Mouse (Mus musculus) limb, embryonic 14.5 days (tissue): ENCODE measurements around the gene Cped1. TPM values are rescaled to one million over a fixed set of nuclear protein-coding genes. Genes with fewer than 3 reads are reported as not detected.
A peak's percentile ranks its signal among the peaks of the same experiment; 100 is the strongest.

ENCODE experiments used
- ATAC-seq: fragments of 200-750 bp; cut with Nextera tagmentation; 2 replicates; pipeline ENCODE4 v1.8.0; 2017; ENCODE audit warnings: low read depth, moderate number of reproducible peaks, moderate TSS enrichment; ENCODE audit not compliant: low FRiP score
- DNase-seq: peaks from one replicate; pipeline ENCODE4 v3.0.0-alpha.2; 2015; ENCODE audit warnings: low spot score
- H3K27ac ChIP-seq: fragments of 300-500 bp; sonication (generic); replicated peaks from 2 replicates; pipeline ENCODE4 v1.5.1; 2014; ENCODE audit warnings: low read depth, mild to moderate bottlenecking, low read length, moderate library complexity, mixed read lengths
- H3K27me3 ChIP-seq: fragments of 300-500 bp; sonication (generic); 2 replicates; pipeline ENCODE4 v1.6.1; 2014; ENCODE audit warnings: low read length, mixed read lengths; ENCODE audit not compliant: control insufficient read depth, insufficient read depth
- H3K36me3 ChIP-seq: fragments of 300-500 bp; sonication (generic); 2 replicates; pipeline ENCODE4 v1.6.1; 2014; ENCODE audit warnings: mild to moderate bottlenecking, low read length, moderate library complexity, mixed read lengths; ENCODE audit not compliant: control insufficient read depth, insufficient read depth
- H3K4me1 ChIP-seq: fragments of 300-500 bp; sonication (generic); 2 replicates; pipeline ENCODE4 v1.6.1; 2014; ENCODE audit warnings: antibody characterized with exemption, low read length, mixed read lengths; ENCODE audit not compliant: control insufficient read depth, insufficient read depth
- H3K4me2 ChIP-seq: fragments of 300-500 bp; sonication (generic); replicated peaks from 2 replicates; pipeline ENCODE4 v1.6.1; 2014; ENCODE audit warnings: low read depth, mild to moderate bottlenecking, low read length, moderate library complexity; ENCODE audit not compliant: severe bottlenecking
- H3K4me3 ChIP-seq: fragments of 300-500 bp; sonication (generic); replicated peaks from 2 replicates; pipeline ENCODE4 v1.5.1; 2014; ENCODE audit warnings: low read length
- H3K9ac ChIP-seq: fragments of 300-500 bp; sonication (generic); 2 replicates; pipeline ENCODE4 v1.6.1; 2014; ENCODE audit warnings: mild to moderate bottlenecking, low read depth, low read length, moderate library complexity; ENCODE audit not compliant: severe bottlenecking
- H3K9me3 ChIP-seq: fragments of 300-500 bp; sonication (generic); 2 replicates; pipeline ENCODE4 v1.6.1; 2016; ENCODE audit warnings: low read length; ENCODE audit not compliant: control insufficient read depth
- POLR2A ChIP-seq: fragments of 200-500 bp; IDR thresholded peaks from 2 replicates; pipeline ENCODE4 v1.8.0; 2012; ENCODE audit warnings: inconsistent platforms, mild to moderate bottlenecking, moderate library complexity, borderline replicate concordance; ENCODE audit not compliant: insufficient read depth, insufficient read length; ENCODE audit errors: extremely low read depth
- WGBS: fragments of 180-500 bp; shearing (Covaris S2); extraction: QIAGEN DNeasy Blood & Tissue Kit; methylation state at CpG from one replicate; pipeline ENCODE4 v1.1.7; 2014; 5-methylcytosine and 5-hydroxymethylcytosine counted together
- polyA plus RNA-seq, 2 experiments: library from polyadenylated mRNA; depleted of rRNA in 1 of 2; stranded (reverse) in 1 of 2; unstranded in 1 of 2; fragments of >200 nt; fragmentation: Nextera tagmentation in 1 of 2; extraction: Ambion mirVana in 1 of 2; gene quantifications; 2 replicates each; pipeline versions ENCODE4 v1.2.1 to v1.2.3; 2012 to 2014

Cped1 gene
- polyA plus RNA-seq, 2 experiments: 31.0 to 44.3 TPM

DNA sequence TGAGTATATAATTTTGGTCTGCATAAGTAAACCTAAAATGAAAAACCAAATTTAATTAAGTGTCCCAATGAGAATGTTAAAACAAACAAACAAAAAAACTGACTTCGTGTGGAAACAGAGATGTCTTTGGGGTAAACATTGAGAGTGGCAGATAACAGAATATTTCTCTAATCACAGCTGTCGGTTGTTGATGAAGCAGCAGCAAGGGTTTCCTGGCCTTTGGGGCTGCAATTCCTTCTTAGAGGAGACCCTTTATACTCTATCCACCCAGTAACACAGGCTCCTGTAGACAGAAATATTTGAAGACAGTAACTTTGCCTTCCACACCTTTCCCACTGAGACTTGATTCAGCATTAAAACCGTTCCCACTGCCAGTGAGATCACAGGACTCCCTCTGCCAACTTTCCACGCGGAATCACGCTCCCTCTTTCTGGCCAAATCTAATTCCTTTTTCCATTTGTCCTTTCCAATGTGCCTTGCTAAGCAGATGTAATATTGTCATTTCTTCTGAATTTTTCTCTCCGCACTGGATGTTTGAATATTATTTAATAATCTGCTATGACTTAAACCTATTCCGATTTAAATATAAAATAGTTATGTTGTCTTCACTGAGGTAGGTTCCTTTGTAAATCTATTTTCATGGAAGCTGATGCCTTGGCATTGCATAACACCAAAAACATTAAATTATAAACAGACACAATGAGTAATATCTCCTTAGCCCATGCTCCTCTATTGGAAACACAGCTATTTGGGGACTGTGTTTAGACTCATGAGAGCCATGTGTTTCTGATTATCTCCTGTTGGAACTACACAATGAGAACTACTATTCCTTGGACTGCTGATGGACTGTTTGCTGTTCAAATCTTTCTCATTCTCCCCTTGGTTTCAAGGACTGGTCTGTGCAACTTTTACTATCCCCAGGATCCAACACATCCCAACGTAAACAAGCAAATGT lies 4.7 kb downstream of the Cped1 start:
- Histone ChIP-seq H3K4me3 (peak overlapping the region; percentile 60), H3K4me1 (peaks cover 16% of the 10 kb centered on the region), H3K9me3 (no peaks in the 10 kb centered on the region), H3K4me2 (peak overlapping the region; percentile 67), H3K9ac (peak overlapping the region; percentile 46), H3K27me3 (no peaks in the 10 kb centered on the region), H3K27ac (peak overlapping the region; percentile 79), H3K36me3 (no peaks in the 10 kb centered on the region; the same call in 1 of the 2 replicates)
- no peak for TF ChIP-seq POLR2A
- DNase-seq (peak; percentile 84), ATAC-seq (peak; percentile 69; the same call in 1 of the 2 replicates)
- WGBS: 30% methylated on average over 9 of the region's 9 CpGs

DNA sequence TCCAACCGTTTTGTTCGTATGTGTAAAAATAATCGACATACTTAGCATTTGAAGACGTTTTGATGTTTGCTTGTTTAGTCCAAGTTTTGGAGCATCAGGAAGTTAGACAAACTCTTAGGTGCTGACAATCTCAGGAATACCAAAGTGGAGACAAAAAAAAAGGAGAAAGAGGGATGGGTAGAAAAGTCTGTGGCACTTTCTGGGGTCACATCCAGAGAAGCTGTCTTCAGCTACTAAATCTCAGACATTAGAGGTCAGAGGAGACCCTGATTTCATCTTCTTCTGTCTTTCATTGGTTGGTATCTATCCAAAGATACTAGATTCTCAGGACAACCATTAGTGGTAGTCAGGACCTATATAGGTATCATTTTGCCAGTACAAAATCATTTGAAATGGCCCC lies 5.4 kb downstream of the Cped1 start:
- ATAC-seq (no peak), DNase-seq (no peak)
- H3K4me2 ChIP-seq: peak overlapping the region; percentile 67
- 35% methylated on average over 4 of the region's 4 CpGs for WGBS
- peaks cover 20% of the 10 kb centered on the region for H3K4me1 ChIP-seq
- no peak for TF ChIP-seq POLR2A
- H3K36me3 ChIP-seq: no peaks in the 10 kb centered on the region; the same call in 1 of the 2 replicates
- no peaks in the 10 kb centered on the region for H3K27me3 ChIP-seq
- peak overlapping the region; percentile 79 for H3K27ac ChIP-seq
- H3K9me3 ChIP-seq: no peaks in the 10 kb centered on the region
- no peak overlapping the region for H3K9ac ChIP-seq
- H3K4me3 ChIP-seq: peak overlapping the region; percentile 60

DNA sequence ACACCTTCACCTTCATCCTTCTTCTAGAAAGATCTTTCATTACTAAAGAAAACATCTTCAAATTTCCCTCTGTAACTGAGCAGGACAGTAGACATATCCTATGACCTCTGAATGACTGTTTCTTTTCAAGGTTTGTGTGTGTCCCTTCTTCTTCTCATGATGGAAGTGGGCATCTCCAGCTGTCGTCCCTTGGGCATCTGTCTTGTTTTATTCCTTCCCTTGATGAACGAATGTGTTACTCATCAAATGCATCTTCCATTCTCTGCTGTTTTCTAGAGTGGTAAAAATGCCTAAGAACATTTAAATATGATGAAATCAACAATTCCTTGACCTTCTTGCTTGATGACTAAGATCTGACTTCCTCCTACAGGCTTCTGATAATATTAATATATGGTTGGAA lies 7.4 kb downstream of the Cped1 start:
- H3K4me3 ChIP-seq: no peak overlapping the region
- H3K27ac ChIP-seq: no peak overlapping the region
- DNase-seq (no peak), ATAC-seq (no peak)
- WGBS: 77% methylated on average over 2 of the region's 2 CpGs
- no peak for TF ChIP-seq POLR2A
- H3K4me1 ChIP-seq: peaks cover 22% of the 10 kb centered on the region
- no peaks in the 10 kb centered on the region for H3K9me3 ChIP-seq
- no peak overlapping the region for H3K9ac ChIP-seq
- H3K36me3 ChIP-seq: no peaks in the 10 kb centered on the region; the same call in 1 of the 2 replicates
- no peaks in the 10 kb centered on the region for H3K27me3 ChIP-seq
- H3K4me2 ChIP-seq: no peak overlapping the region

DNA sequence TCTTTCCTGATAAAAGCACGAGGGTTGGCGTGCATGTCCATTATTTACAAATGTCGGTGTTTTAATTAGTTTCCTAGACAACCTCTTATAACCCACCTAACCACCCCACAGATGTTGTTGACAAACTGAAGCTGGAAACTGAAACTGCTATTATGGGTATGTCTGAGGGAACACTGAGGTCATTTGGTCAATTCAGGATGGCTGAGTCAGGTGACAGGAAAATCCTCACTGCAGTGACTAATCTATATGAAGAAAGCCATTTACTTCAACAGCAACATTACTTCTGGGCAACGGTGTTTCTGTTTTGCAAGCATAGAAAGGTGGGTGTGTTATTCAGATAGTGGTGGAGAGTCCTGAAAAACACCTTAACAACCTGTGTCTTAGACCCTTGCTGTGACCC lies 12.4 kb downstream of the Cped1 start:
- H3K27ac ChIP-seq: peak overlapping the region; percentile 26; the same call in 1 of the 2 replicates
- no peaks in the 10 kb centered on the region for H3K36me3 ChIP-seq
- no peak overlapping the region for H3K9ac ChIP-seq
- WGBS: 27% methylated on average over 4 of the region's 4 CpGs
- no peaks in the 10 kb centered on the region for H3K27me3 ChIP-seq
- H3K4me1 ChIP-seq: peaks cover 38% of the 10 kb centered on the region
- no peak overlapping the region for H3K4me2 ChIP-seq
- H3K9me3 ChIP-seq: no peaks in the 10 kb centered on the region
- DNase-seq (no peak), ATAC-seq (no peak)
- no peak for TF ChIP-seq POLR2A
- no peak overlapping the region for H3K4me3 ChIP-seq

DNA sequence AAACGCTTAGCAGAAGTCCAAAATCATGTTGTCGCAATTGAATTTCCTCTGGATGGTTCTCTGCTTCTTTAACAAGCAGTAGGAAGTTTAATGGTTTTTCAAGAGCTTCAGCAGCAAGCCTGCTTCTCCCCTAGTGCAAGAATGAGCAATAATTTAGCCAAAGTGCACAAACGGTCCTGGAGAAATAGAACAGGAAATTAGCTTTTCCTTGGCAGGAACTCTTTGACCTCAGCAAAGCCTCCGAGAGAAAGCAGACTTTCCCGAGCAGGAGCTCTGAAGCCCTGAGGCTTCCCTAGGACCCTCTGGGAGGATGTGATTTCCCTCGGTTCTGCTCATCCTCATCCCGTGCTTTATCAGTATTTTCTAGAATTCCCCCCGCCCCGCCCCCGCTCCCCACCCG lies 13.3 kb downstream of the Cped1 start:
- 14% methylated on average over 11 of the region's 11 CpGs for WGBS
- peak; percentile 65 for DNase-seq
- Histone ChIP-seq H3K9ac (no peak overlapping the region), H3K4me2 (peak overlapping the region; percentile 11), H3K4me1 (peaks cover 40% of the 10 kb centered on the region), H3K27ac (peak overlapping the region; percentile 26; the same call in 1 of the 2 replicates), H3K4me3 (no peak overlapping the region), H3K36me3 (no peaks in the 10 kb centered on the region), H3K9me3 (no peaks in the 10 kb centered on the region), H3K27me3 (no peaks in the 10 kb centered on the region)
- TF ChIP-seq POLR2A: no peak
- peak; percentile 49 for ATAC-seq
